Mouse (Mus musculus) small intestine, adult 2 months (tissue): ENCODE data around the gene Nop16.

Source experiments
- CTCF ChIP-seq: fragments of 200-500 bp; IDR thresholded peaks from 2 replicates; pipeline ENCODE4 v1.5.1; 2012; ENCODE audit warnings: low read depth, mild to moderate bottlenecking, control low read depth, inconsistent platforms, low read length, moderate library complexity, mixed read lengths; ENCODE audit not compliant: insufficient replicate concordance, insufficient read length; ENCODE audit errors: extremely low read depth
- POLR2A ChIP-seq: fragments of 200-500 bp; IDR thresholded peaks from 2 replicates; pipeline ENCODE4 v1.6.1; 2012; ENCODE audit warnings: low read depth, mild to moderate bottlenecking, control low read depth, inconsistent platforms, low read length, moderate library complexity

GRCm38 (mm10) chr13:54564232-54565200, 25.4 kb downstream of the Nop16 start:
- TF ChIP-seq CTCF (no peak), POLR2A (no peak)
